Mouse (Mus musculus) CH12.LX (cell line): ENCODE data around the gene Cilp2. TPM values are rescaled to one million over a fixed set of nuclear protein-coding genes. Genes with fewer than 3 reads are reported as not detected.

Experiments used
- DNase-seq: peaks from one replicate; pipeline ENCODE4 v3.0.0-alpha.2; 2013; ENCODE audit errors: extremely low read depth
- H3K27ac ChIP-seq: 2 replicates; pipeline ENCODE4 v1.5.1; 2012; ENCODE audit warnings: low read depth, mild to moderate bottlenecking, control low read depth, moderate library complexity; ENCODE audit not compliant: insufficient read depth
- H3K27me3 ChIP-seq: replicated peaks from 2 replicates; pipeline ENCODE3; 2012; ENCODE audit warnings: inconsistent platforms
- H3K36me3 ChIP-seq, 2 experiments: replicated peaks in 1 of 2; 2 replicates each; pipeline versions ENCODE3 to v1.6.1; 2012; ENCODE audit warnings: inconsistent platforms in 1 of 2, low read length in 1 of 2, mild to moderate bottlenecking in 1 of 2, mixed read lengths in 1 of 2, moderate library complexity in 1 of 2; ENCODE audit not compliant: control insufficient read depth in 1 of 2, insufficient read depth in 1 of 2
- H3K4me1 ChIP-seq, 2 experiments: 2 replicates each; pipeline ENCODE4 v1.6.1; 2012; ENCODE audit warnings: inconsistent platforms in 1 of 2, moderate library complexity in 1 of 2; ENCODE audit not compliant: insufficient read depth in 2 of 2, control insufficient read depth in 1 of 2
- H3K4me2 ChIP-seq: 2 replicates; pipeline ENCODE4 v1.6.1; 2012; ENCODE audit warnings: low read depth, mild to moderate bottlenecking, control low read depth; ENCODE audit not compliant: poor library complexity, insufficient read depth, severe bottlenecking
- H3K4me3 ChIP-seq, 3 experiments: fragments of 150-350 bp in 1 of 3; sonication (generic) in 1 of 3; replicated peaks in 1 of 3; 2 replicates each; pipeline versions ENCODE3 to v1.5.1; 2011 to 2012; ENCODE audit warnings: low read depth in 2 of 3, low read length in 2 of 3, mild to moderate bottlenecking in 2 of 3, moderate library complexity in 2 of 3, control low read depth in 1 of 3, improper control_type of control experiment in 1 of 3, inconsistent platforms in 1 of 3, mixed read lengths in 1 of 3; ENCODE audit not compliant: poor library complexity in 1 of 3
- H3K79me2 ChIP-seq: replicated peaks from 2 replicates; pipeline ENCODE4 v1.6.1; 2012; ENCODE audit warnings: mild to moderate bottlenecking, moderate library complexity; ENCODE audit not compliant: control insufficient read depth, poor library complexity, insufficient read depth, severe bottlenecking; ENCODE audit errors: extremely low read depth
- H3K9ac ChIP-seq: 2 replicates; pipeline ENCODE4 v1.6.1; 2012; ENCODE audit warnings: low read depth, mild to moderate bottlenecking, control low read depth, moderate library complexity; ENCODE audit not compliant: insufficient read depth
- H3K9me3 ChIP-seq: replicated peaks from 2 replicates; pipeline ENCODE3; 2012; ENCODE audit warnings: low read length, inconsistent platforms, mixed read lengths
- CHD1 ChIP-seq: IDR thresholded peaks from 2 replicates; pipeline ENCODE4 v1.6.1; 2012; ENCODE audit warnings: low read depth, low read length, improper control_type of control experiment, inconsistent platforms
- CTCF ChIP-seq, 2 experiments: IDR thresholded peaks in 1 of 2; conservative IDR thresholded peaks in 1 of 2; 2 replicates each; pipeline ENCODE4 v1.5.1; 2011 to 2012; ENCODE audit warnings: low read depth in 2 of 2, low read length in 2 of 2, improper control_type of control experiment in 1 of 2, inconsistent platforms in 1 of 2, mild to moderate bottlenecking in 1 of 2, moderate library complexity in 1 of 2
- E2F4 ChIP-seq: IDR thresholded peaks from 2 replicates; pipeline ENCODE4 v1.6.1; 2011; ENCODE audit warnings: low read depth, low read length, improper control_type of control experiment; ENCODE audit not compliant: insufficient replicate concordance
- ELF1 ChIP-seq: IDR thresholded peaks from 2 replicates; pipeline ENCODE4 v1.6.1; 2014; ENCODE audit warnings: low read depth, mild to moderate bottlenecking, inconsistent platforms, low read length, improper control_type of control experiment
- GABPA ChIP-seq: IDR thresholded peaks from 2 replicates; pipeline ENCODE4 v1.6.1; 2012; ENCODE audit warnings: low read depth, low read length, improper control_type of control experiment, inconsistent platforms; ENCODE audit not compliant: insufficient replicate concordance
- IRF4 ChIP-seq: IDR thresholded peaks from 2 replicates; pipeline ENCODE4 v1.6.1; 2014; ENCODE audit warnings: low read depth, mild to moderate bottlenecking, inconsistent platforms, low read length, improper control_type of control experiment
- JUND ChIP-seq: conservative IDR thresholded peaks from 2 replicates; pipeline ENCODE4 v1.6.1; 2011; ENCODE audit warnings: low read depth, low read length, improper control_type of control experiment
- KAT2A ChIP-seq: IDR thresholded peaks from 2 replicates; pipeline ENCODE4 v1.6.1; 2012; ENCODE audit warnings: low read length, improper control_type of control experiment, inconsistent platforms; ENCODE audit not compliant: insufficient replicate concordance
- MEF2A ChIP-seq: IDR thresholded peaks from 2 replicates; pipeline ENCODE4 v1.6.1; 2014; ENCODE audit warnings: low read depth, mild to moderate bottlenecking, inconsistent platforms, low read length, improper control_type of control experiment, borderline replicate concordance
- MXI1 ChIP-seq: IDR thresholded peaks from 2 replicates; pipeline ENCODE4 v1.6.1; 2011; ENCODE audit warnings: mild to moderate bottlenecking, low read depth, low read length, improper control_type of control experiment
- MYC ChIP-seq: IDR thresholded peaks from 2 replicates; pipeline ENCODE4 v1.6.1; 2011; ENCODE audit warnings: low read depth, mild to moderate bottlenecking, improper control_type of control experiment, low read length
- NRF1 ChIP-seq: IDR thresholded peaks from 2 replicates; pipeline ENCODE4 v1.6.1; 2014; ENCODE audit warnings: low read depth, mild to moderate bottlenecking, inconsistent platforms, low read length, improper control_type of control experiment, moderate library complexity
- POLR2A ChIP-seq: IDR thresholded peaks from 2 replicates; pipeline ENCODE4 v1.6.1; 2011; ENCODE audit warnings: low read depth, mild to moderate bottlenecking, improper control_type of control experiment, low read length
- POLR2AphosphoS2 ChIP-seq: IDR thresholded peaks from 2 replicates; pipeline ENCODE4 v1.6.1; 2011; ENCODE audit warnings: low read depth, low read length, improper control_type of control experiment
- SMC3 ChIP-seq: IDR thresholded peaks from 2 replicates; pipeline ENCODE4 v1.6.1; 2011; ENCODE audit warnings: low read depth, low read length, improper control_type of control experiment
- TBP ChIP-seq: conservative IDR thresholded peaks from 2 replicates; pipeline ENCODE4 v1.6.1; 2011; ENCODE audit warnings: low read depth, low read length, improper control_type of control experiment
- TCF12 ChIP-seq: IDR thresholded peaks from 2 replicates; pipeline ENCODE4 v1.6.1; 2014; ENCODE audit warnings: low read depth, mild to moderate bottlenecking, inconsistent platforms, low read length, improper control_type of control experiment
- UBTF ChIP-seq: IDR thresholded peaks from 2 replicates; pipeline ENCODE4 v1.6.1; 2012; ENCODE audit warnings: low read depth, mild to moderate bottlenecking, inconsistent platforms, low read length, improper control_type of control experiment, moderate library complexity
- USF1 ChIP-seq: IDR thresholded peaks from 2 replicates; pipeline ENCODE4 v1.6.1; 2014; ENCODE audit warnings: low read depth, mild to moderate bottlenecking, inconsistent platforms, low read length, improper control_type of control experiment
- ZC3H11A ChIP-seq: IDR thresholded peaks from 2 replicates; pipeline ENCODE4 v1.6.1; 2012; ENCODE audit warnings: low read depth, mild to moderate bottlenecking, inconsistent platforms, low read length, improper control_type of control experiment
- ZMIZ1 ChIP-seq: IDR thresholded peaks from 2 replicates; pipeline ENCODE4 v1.6.1; 2012; ENCODE audit warnings: low read depth, mild to moderate bottlenecking, inconsistent platforms, low read length, improper control_type of control experiment
- dilution Hi-C: fragments of 300-500 bp; cut with MboI; formaldehyde crosslinking; loops from 2 replicates; pipeline ENCODE4 v1.14.3; 2020; ENCODE audit warnings: low sequenced_read_pairs; ENCODE audit not compliant: extremely low pct_unique_long_range_greater_than_20kb, extremely low pct_ligation_motif_present
- in situ Hi-C: fragments of 300-500 bp; cut with MboI; formaldehyde crosslinking; loops from 3 replicates; pipeline ENCODE4 v1.14.3; 2019; ENCODE audit warnings: low sequenced_read_pairs, low pct_ligation_motif_present, low pct_unique_long_range_greater_than_20kb, mixed read lengths
- polyA plus RNA-seq: library from polyadenylated mRNA; unstranded; fragments of >175 nt; gene quantifications from 2 replicates; pipeline ENCODE4 v1.2.1, GENCODE M21; 2012; ENCODE audit warnings: low read depth; ENCODE audit not compliant: insufficient read length
- total RNA-seq, 2 experiments: library from RNA; depleted of rRNA; stranded (reverse); fragments of 300-350 nt in 1 of 2; fragments of >200 nt in 1 of 2; gene quantifications; 2 replicates each; pipeline ENCODE4 v1.2.3; 2012 to 2014

Gene Cilp2
- total and polyA plus RNA-seq, 3 experiments, result 0.04 to 0.08 TPM; not detected in 1

DNA sequence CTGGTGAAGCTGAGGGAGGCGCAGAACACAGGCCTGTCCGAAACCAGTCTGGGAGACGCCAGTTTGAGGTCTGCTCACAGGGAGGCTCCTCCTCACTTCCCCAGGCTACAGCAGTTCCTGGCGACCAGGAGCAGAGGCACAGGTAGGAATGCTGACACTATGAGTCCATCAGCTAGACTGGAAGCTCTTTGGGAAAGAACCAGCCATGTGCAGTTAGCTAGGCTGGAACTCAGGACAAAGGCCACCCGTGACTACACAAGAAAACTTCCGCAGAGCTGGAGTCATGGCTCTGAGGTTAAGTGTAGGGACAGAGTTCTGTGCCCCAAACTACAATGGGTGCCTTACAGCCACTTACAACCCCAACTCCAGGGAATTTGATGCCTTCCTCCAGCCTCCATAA is 10.4 kb upstream of the Cilp2 start:
- Histone ChIP-seq H3K4me3 (no peak overlapping the region), H3K9ac (no peak overlapping the region), H3K4me1 (peaks cover 18 to 52% of the 10 kb centered on the region in 2 experiments), H3K79me2 (peaks cover 47% of the 10 kb centered on the region), H3K9me3 (no peaks in the 10 kb centered on the region)
- no peak for DNase-seq
- dilution Hi-C loops, result no loop called here
- TF ChIP-seq TCF12, result no peak
- no peak for TF ChIP-seq JUND
- TF ChIP-seq POLR2AphosphoS2, result no peak
- no peak for TF ChIP-seq MXI1
- no peak for TF ChIP-seq ZC3H11A
- TF ChIP-seq CTCF (conservative IDR thresholded peaks at IDR 0.05 in 1 of 2, IDR thresholded peaks at IDR 0.05 in 1 of 2; ENCODE audit: low read depth in 2 of 2, low read length in 2 of 2), result no peak
- no peak for TF ChIP-seq ELF1
- no peak for TF ChIP-seq MEF2A
- no peak for TF ChIP-seq UBTF
- TF ChIP-seq KAT2A, result no peak
- TF ChIP-seq CHD1, result no peak
- no peak for TF ChIP-seq GABPA
- TF ChIP-seq ZMIZ1, result no peak
- no peak for TF ChIP-seq USF1
- no peak for TF ChIP-seq MYC
- no peak for TF ChIP-seq SMC3
- TF ChIP-seq, all 38 proteins: peak for 0
- Histone ChIP-seq H3K36me3 (peaks cover 32 to 70% of the 10 kb centered on the region in 2 experiments), H3K27ac (no peak overlapping the region), H3K4me2 (no peak overlapping the region), H3K27me3 (no peaks in the 10 kb centered on the region)
- in situ Hi-C loops, result no loop called here

DNA sequence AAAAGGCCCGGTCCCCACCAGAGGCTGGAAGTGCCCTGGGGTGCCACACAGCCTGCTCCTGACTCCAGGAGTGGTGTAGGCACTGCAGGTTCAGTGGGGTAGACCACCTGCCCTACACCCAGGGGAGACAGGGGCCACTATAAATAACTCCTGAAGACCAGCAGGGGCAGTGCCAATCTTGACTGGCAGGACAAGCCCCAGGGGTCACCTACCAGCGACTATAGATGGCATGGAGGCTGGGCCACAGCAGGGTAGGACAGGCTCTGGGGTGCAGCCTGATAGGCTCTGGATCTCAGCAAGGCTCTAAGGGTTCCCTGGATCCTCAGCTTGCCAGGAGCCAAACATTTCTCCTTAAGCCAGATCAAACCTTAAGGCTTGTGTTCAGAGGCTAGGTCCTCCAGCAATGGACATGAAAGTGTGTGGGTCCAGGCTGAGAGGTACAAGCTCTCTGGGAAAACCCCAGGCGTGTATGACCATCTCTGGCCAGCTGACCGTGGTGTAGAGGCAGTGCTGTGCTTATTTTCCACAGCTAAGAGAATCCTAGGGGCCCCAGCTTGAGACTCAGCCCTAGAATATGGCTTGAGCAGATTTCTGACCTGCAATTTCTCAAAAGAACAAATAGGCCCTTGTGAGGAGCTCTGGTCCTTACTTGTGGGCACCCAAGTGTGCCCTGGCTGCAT is 8.4 kb upstream of the Cilp2 start:
- H3K4me1 ChIP-seq, result peaks cover 18 to 52% of the 10 kb centered on the region in 2 experiments
- in situ Hi-C loops, result no loop called here
- TF ChIP-seq ZMIZ1 (no peak), POLR2A (0 out of 2 replicates have a peak, but pooled peaks have one; percentile 25), TBP (peak; percentile 96), NRF1 (peak; percentile 14; the same call in 1 of the 2 replicates), E2F4 (no peak), IRF4 (peak; percentile 13; the same call in 1 of the 2 replicates), UBTF (peak; percentile 99)
- TF ChIP-seq, all 38 proteins: peak for 5

More for the DNA sequence above, 8.4 kb upstream of the Cilp2 start:
- no peaks in the 10 kb centered on the region for H3K27me3 ChIP-seq
- no peak for DNase-seq
- H3K36me3 ChIP-seq, result peaks cover 43 to 89% of the 10 kb centered on the region in 2 experiments
- H3K9me3 ChIP-seq, result no peaks in the 10 kb centered on the region
- H3K4me2 ChIP-seq, result no peak overlapping the region; the same call in 1 of the 2 replicates
- dilution Hi-C loops, result no loop called here
- no peak overlapping the region for H3K4me3 ChIP-seq
- no peak overlapping the region for H3K9ac ChIP-seq
- H3K27ac ChIP-seq, result no peak overlapping the region
- peaks cover 47% of the 10 kb centered on the region for H3K79me2 ChIP-seq
